Mouse (Mus musculus) megakaryocyte progenitor cell, adult 5-6 weeks (primary cell): Measurements from ENCODE around the gene Samd5. TPM values are rescaled to one million over a fixed set of nuclear protein-coding genes. Genes with fewer than 3 reads are reported as not detected.
A peak's percentile ranks its signal among the peaks of the same experiment; 100 is the strongest.

Source experiments
- ATAC-seq: replicated peaks from 2 replicates; pipeline ENCODE4 v1.8.0; 2016; ENCODE audit warnings: mild to moderate bottlenecking, moderate TSS enrichment, inconsistent platforms; ENCODE audit not compliant: poor library complexity
- total RNA-seq, 2 experiments: library from RNA; stranded (forward) in 1 of 2; stranded (reverse) in 1 of 2; fragments of 157-497, 149-512 nt in 1 of 2; fragments of 200-1000 nt in 1 of 2; gene quantifications; 2 replicates each; pipeline versions ENCODE4 v1.2.3 to v1.2.4; 2015 to 2017

Samd5 gene
- total RNA-seq (2015): 0.02 TPM in 1 of 2 replicates, not detected in the other
- total RNA-seq (2017): not detected in 2 replicates

GRCm38 (mm10) chr10:9674561-9675521, at the start of gene Samd5:
Samd5 (minus strand) TSS chr10:9675208.
- ATAC-seq: peak; percentile 40

DNA sequence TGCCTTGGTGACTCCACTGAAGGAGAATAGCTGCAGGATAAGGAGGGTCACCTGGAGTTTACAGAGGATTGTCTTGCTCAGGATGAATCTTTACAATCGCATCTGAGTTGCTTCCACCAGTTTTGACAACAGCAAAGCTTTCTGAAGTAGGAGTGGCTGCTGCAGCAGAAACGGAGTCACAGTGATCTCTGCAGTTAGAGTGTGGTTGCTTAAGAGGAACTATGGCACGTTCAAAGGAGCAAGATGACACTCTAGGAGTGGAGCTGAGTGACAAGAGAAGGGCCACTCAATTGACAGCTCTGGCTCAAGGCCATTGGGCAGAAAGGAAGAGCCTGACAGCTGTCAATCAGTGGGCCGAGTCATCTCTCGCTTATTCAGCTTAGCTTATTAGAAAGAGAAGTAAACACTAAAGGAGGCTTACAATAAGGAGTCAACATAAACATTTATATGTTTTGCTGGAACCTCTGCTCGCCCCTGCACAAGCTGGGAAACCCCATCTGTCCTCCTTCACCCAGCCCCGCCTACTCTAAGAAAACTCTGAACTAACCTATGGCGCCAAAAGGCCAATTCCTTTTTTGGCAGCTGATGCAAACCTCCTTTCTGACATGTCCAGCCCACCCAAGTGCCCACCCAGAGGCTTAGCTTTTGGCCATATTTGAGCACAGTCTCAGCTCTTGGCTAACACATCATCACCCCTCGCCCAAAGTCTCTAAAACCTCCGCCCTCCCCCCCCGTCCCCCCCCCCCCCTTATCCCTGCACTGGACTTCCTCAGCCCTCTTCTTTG, 47.7 kb upstream of the Samd5 start:
- no peak for ATAC-seq

GRCm38 (mm10) chr10:9720027-9720426, 45.0 kb upstream of the Samd5 start:
- ATAC-seq: no peak

DNA sequence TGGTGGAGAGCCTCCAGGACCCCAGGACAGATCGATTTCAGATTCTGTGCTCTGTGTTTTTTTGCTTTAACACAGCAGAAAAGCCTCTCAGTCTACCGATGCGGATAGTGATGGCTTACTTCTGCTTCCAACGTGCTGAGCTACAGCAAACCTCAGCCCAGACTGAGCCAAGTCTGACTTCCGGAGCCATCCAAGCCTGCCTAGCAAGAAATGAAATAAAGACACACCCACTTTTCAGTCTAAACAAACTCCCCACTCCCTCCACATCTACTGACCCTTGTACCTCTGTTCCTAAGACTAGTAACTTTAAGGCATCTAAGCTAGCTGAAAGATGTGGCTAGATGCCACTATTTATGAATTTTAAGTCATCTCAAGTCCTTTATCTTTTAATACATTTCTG, 43.1 kb upstream of the Samd5 start:
- no peak for ATAC-seq

- no peak for ATAC-seq
Measured at GRCm38 (mm10) chr10:9704956-9705355, 29.9 kb upstream of the Samd5 start.

DNA sequence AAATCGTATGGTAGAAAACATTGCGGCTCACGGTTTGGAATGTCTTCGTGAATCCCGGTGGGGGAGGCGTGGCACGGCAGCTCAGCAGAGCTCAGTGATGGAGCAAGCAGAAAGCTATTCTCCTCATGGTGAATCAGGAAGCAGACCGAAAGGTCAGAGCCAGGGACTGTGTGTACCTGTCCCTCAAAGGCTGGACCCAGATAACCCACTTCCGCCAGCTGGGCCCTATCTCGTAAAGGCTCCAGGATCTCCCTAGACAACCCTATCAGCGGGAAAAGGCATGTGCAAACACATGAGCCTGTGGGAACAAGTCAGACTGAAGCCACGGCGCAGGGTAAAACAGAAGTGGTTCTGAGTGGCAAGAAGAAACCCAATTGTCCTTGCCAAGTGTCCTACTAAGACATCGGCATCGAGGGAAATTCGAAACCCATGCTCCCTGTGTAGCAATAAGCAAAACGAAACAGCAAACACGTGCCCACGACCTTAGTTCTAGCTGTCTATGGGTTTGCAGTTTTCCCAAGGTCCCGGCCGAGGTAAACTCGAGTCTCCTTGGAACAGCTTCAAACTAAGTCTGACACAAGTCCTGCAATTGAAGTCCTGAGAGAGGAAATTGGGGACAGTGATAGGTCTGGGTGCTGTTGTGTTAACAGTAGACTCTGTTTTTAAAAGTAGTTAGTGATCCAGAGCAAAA, 24.2 kb upstream of the Samd5 start:
- no peak for ATAC-seq

DNA sequence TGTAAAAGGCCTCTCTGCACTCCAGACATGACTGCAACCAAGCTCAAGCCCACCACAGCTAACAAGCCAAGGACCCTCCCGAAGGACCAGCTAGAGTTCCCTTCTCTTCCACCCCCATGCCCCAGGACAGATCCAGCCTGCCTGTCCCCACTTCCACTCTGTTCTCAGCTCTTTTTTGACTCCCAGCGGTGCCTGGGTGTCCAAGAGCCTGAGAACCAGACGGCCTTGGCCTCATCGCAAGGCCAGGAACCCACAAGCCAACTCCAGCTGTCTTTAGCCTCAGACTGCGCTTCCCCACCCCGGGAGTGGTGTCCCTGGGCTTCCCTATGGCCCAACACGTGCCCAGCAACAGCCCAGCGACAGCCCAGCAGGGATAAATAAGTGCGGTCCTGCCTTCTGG, 23.1 kb upstream of the Samd5 start:
- no peak for ATAC-seq

DNA sequence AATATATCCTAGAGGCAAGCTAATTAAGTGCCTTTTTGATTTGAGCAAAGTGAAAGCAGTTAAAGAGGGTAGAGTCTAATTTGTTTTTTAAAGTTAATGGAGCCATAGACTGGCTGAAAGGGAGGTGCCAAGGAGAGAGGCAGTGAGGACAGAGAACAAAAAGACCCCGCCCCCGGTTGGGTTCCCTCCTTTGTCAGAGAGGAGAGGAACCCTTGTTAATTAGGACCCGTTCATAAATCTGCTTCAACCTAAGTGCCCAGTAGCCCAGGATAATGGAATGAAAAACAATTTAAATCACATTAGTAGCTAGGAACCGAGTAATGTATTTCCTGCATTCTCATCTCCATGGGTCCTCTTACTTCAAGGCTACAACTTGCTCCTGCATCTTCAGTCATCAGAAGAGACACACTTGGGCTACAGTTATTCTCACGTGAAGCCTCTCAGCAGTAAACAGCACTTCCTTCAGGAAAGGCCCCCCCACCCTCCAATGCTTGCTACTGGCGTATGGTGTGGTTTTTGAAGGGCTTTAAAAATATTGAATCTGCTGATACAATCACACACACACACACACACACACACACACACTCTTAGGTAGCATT, 21.6 kb upstream of the Samd5 start:
- ATAC-seq: no peak

DNA sequence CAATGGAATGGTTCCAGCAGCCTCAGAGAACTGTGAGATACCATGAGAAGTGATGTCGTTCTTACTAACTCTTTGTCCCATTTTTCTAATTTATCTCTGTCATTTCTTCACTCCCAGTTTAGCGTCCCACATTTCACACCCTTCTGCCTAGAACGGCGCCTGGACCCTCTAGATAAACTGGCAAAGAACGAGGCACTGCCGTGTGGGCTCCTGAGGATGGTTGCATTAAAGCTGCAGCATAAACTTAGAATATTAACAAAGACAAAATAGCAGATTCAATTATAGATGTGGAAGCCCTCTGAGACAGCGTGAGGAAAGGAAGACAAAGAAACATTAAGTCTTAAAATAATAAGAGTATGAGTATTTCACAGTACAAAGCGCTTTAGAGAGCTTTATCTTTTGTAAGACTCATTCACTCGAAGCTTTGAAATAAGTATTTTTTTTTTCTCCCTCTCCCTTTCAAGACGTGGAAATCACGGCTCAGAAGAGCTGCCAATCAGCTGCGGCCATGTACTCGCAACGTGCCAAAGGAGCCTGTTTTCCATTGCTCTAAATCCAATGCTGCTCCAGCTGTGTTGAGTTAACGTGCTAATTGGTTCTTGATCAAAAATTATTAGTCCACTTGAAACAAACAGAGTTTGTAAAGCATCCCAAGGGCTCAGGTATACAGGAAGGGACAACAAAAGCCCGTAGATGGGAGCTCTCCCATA, 19.1 kb upstream of the Samd5 start:
- ATAC-seq: no peak

DNA sequence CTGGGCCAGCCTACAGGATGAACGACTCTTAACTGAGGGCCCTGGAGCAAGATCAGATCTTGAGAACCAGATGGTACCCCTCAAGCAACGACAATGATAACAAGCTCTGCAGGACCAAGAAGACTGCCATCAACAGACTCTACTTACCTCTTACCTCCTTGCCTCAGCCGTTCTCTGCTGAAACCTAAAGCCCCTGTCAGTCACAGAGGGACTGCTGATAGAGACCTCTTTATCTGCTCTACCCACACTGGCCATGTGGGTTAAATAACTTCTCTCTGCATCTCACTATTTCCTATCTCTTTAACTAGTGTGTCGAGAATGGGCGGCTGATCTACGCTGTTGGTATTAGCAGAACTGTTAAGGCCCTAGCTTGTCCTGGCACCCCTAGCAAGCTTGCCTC, 5.9 kb upstream of the Samd5 start:
- peak; percentile 67 for ATAC-seq

- no peak for ATAC-seq
Measured at GRCm38 (mm10) chr10:9679911-9680310, 4.9 kb upstream of the Samd5 start.

DNA sequence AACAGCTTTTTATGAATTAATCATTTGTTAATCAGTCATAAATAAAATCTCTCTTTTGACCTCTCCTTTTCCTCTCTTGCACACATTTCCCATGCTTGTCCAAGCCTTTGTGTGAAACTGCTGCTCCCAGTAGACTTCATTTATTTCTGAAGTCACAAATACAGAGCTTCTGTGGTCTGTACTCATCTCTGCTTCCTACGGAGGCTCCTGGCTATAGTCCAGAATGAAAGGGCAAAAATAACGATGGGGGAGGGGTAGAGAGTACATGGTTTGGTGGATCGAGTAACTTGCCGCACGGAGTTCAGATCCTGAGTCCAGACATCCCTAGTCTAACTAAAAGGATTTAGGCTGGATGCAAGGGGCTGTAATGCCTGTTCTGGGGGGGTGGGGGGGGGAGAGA, 3.1 kb upstream of the Samd5 start:
- no peak for ATAC-seq

DNA sequence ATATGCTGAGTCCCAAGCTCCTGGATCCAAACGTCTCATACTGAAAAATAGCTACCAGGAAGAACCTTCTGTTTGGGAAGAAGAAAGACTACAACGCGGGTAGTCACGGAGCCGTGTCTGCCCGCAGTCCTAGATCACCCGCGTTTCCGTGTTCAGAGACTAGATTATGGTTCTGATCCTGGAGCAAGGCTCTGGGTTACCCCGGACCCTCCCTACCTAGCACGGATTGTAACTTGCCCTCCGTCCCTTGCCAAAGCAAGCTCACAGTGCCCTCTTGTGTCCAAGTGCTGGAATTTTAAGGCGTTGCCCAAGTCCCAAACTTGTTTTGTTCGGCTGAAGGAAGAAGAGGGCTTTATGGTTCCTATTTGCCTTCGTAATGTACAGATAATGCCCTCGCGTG, 1.9 kb upstream of the Samd5 start:
- ATAC-seq: peak; percentile 78

- ATAC-seq: no peak
Measured at GRCm38 (mm10) chr10:9676418-9676786, 1.4 kb upstream of the Samd5 start.

- no peak for ATAC-seq
Measured at GRCm38 (mm10) chr10:9675550-9676417, 776 bp upstream of the Samd5 start.

DNA sequence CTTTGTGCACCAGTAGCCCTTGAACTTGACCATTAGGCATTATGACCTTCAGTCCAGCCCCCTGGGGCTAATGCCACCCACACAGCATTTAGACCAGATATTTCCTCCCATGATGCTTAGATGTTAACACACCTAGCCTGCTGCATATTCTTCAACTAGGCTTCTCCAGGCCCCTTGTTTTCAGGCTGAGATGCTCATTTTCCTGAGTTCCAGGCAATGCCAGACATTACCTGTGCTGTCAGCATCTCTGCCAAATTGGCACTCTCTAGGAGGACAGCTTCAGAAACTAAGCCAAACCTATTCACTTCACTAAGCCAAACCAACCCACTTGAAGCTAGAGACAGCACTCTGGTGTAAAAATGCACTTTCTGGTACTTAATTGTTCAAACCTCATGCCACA, 1.7 kb downstream of the Samd5 start:
- no peak for ATAC-seq

GRCm38 (mm10) chr10:9672751-9673150, 2.3 kb downstream of the Samd5 start:
- ATAC-seq: no peak

- no peak for ATAC-seq
Measured at GRCm38 (mm10) chr10:9670351-9670750, 4.7 kb downstream of the Samd5 start.

- ATAC-seq: no peak
Measured at GRCm38 (mm10) chr10:9668791-9669190, 6.2 kb downstream of the Samd5 start.
